Mouse (Mus musculus) forebrain, embryonic 15.5 days (tissue): Measurements from ENCODE around the gene Rnf34. TPM values are rescaled to one million over a fixed set of nuclear protein-coding genes. Genes with fewer than 3 reads are reported as not detected.

Experiments used
- ATAC-seq: fragments of 200-750 bp; cut with Nextera tagmentation; replicated peaks from 2 replicates; pipeline ENCODE4 v1.8.0; 2017; ENCODE audit warnings: mild to moderate bottlenecking, moderate TSS enrichment, moderate library complexity
- H3K27ac ChIP-seq: fragments of 300-500 bp; sonication (generic); replicated peaks from 2 replicates; pipeline ENCODE4 v1.5.1; 2015; ENCODE audit warnings: mild to moderate bottlenecking, inconsistent platforms
- H3K27me3 ChIP-seq: fragments of 300-500 bp; sonication (generic); 2 replicates; pipeline ENCODE4 v1.6.1; 2015; ENCODE audit warnings: inconsistent platforms
- H3K36me3 ChIP-seq: fragments of 300-500 bp; sonication (generic); 2 replicates; pipeline ENCODE4 v1.6.1; 2015; ENCODE audit warnings: mild to moderate bottlenecking, inconsistent platforms
- H3K4me1 ChIP-seq: fragments of 300-500 bp; sonication (generic); 2 replicates; pipeline ENCODE4 v1.6.1; 2015; ENCODE audit warnings: inconsistent platforms
- H3K4me2 ChIP-seq: fragments of 300-500 bp; sonication (generic); replicated peaks from 2 replicates; pipeline ENCODE4 v1.6.1; 2015; ENCODE audit warnings: mild to moderate bottlenecking, inconsistent platforms
- H3K4me3 ChIP-seq: fragments of 300-500 bp; sonication (generic); 2 replicates; pipeline ENCODE4 v1.5.1; 2015; ENCODE audit warnings: mild to moderate bottlenecking, inconsistent platforms
- H3K9ac ChIP-seq: fragments of 300-500 bp; sonication (generic); replicated peaks from 2 replicates; pipeline ENCODE4 v1.6.1; 2015; ENCODE audit warnings: mild to moderate bottlenecking, inconsistent platforms
- H3K9me3 ChIP-seq: fragments of 300-500 bp; sonication (generic); 2 replicates; pipeline ENCODE4 v1.6.1; 2016; ENCODE audit warnings: inconsistent platforms
- WGBS: fragments of 180-500 bp; shearing (Covaris S2); methylation state at CpG from one replicate; pipeline ENCODE4 v1.1.7; 2015; ENCODE audit warnings: mixed read lengths; 5-methylcytosine and 5-hydroxymethylcytosine counted together
- polyA plus RNA-seq: library from polyadenylated mRNA; unstranded; fragments of >200 nt; fragmentation: Nextera tagmentation; extraction: Ambion mirVana; gene quantifications from 2 replicates; pipeline ENCODE4 v1.2.1, GENCODE M21; 2015

Gene Rnf34
- polyA plus RNA-seq, 1 experiment from 2014 or later = 52.9 TPM

- Histone ChIP-seq H3K36me3 (no peaks in the 10 kb centered on the region), H3K9me3 (no peaks in the 10 kb centered on the region), H3K4me2 (no peak overlapping the region), H3K27me3 (no peaks in the 10 kb centered on the region), H3K27ac (no peak overlapping the region), H3K4me1 (peaks cover 26% of the 10 kb centered on the region), H3K4me3 (no peak overlapping the region), H3K9ac (no peak overlapping the region)
- no peak for ATAC-seq
- WGBS = 96% methylated on average over 6 of the region's 6 CpGs
These were observed 43.4 kb downstream of the Rnf34 start for GRCm38 (mm10) chr5:122893270-122893669.

- ATAC-seq = no peak
- H3K27ac ChIP-seq = no peak overlapping the region
- H3K4me2 ChIP-seq = no peak overlapping the region
- peaks cover 32% of the 10 kb centered on the region for H3K4me1 ChIP-seq
- no peak overlapping the region for H3K4me3 ChIP-seq
- no peaks in the 10 kb centered on the region for H3K9me3 ChIP-seq
- H3K27me3 ChIP-seq = no peaks in the 10 kb centered on the region
- H3K9ac ChIP-seq = no peak overlapping the region
- no peaks in the 10 kb centered on the region for H3K36me3 ChIP-seq
- WGBS = 95% methylated on average over 5 of the region's 5 CpGs
These were observed 44.3 kb downstream of the Rnf34 start for GRCm38 (mm10) chr5:122894007-122894637.

- Histone ChIP-seq H3K4me1 (peaks cover 32% of the 10 kb centered on the region), H3K27me3 (no peaks in the 10 kb centered on the region), H3K27ac (no peak overlapping the region), H3K9me3 (no peaks in the 10 kb centered on the region), H3K9ac (no peak overlapping the region), H3K4me2 (no peak overlapping the region), H3K4me3 (no peak overlapping the region), H3K36me3 (no peaks in the 10 kb centered on the region)
- no peak for ATAC-seq
- 76% methylated on average over 4 of the region's 4 CpGs for WGBS
These were observed 45.0 kb downstream of the Rnf34 start for GRCm38 (mm10) chr5:122894821-122895220.

- Histone ChIP-seq H3K36me3 (no peaks in the 10 kb centered on the region), H3K4me1 (peaks cover 40% of the 10 kb centered on the region)
- no peak for ATAC-seq
These were observed 48.3 kb downstream of the Rnf34 start for GRCm38 (mm10) chr5:122898153-122898552.

GRCm38 (mm10) chr5:122898963-122899776, 49.3 kb downstream of the Rnf34 start:
- peak overlapping the region; percentile 92 for H3K27ac ChIP-seq
- H3K9ac ChIP-seq = peak overlapping the region; percentile 88
- WGBS = 2% methylated on average over 45 of the region's 45 CpGs
- peak overlapping the region; percentile 89 for H3K4me3 ChIP-seq
- no peaks in the 10 kb centered on the region for H3K9me3 ChIP-seq
- peak overlapping the region; percentile 76 for H3K4me2 ChIP-seq
- H3K27me3 ChIP-seq = no peaks in the 10 kb centered on the region
- peaks cover 38% of the 10 kb centered on the region for H3K4me1 ChIP-seq
- ATAC-seq = peak; percentile 3; the same call in 1 of the 2 replicates
- no peaks in the 10 kb centered on the region for H3K36me3 ChIP-seq

More at GRCm38 (mm10) chr5:122898153-122898552, 48.3 kb downstream of the Rnf34 start:
- Histone ChIP-seq H3K4me3 (peak overlapping the region; percentile 89), H3K4me2 (peak overlapping the region; percentile 76), H3K27me3 (no peaks in the 10 kb centered on the region), H3K9me3 (no peaks in the 10 kb centered on the region), H3K27ac (no peak overlapping the region), H3K9ac (no peak overlapping the region)
- 83% methylated on average over 6 of the region's 6 CpGs for WGBS

- H3K4me3 ChIP-seq = peak overlapping the region; percentile 89
- H3K9ac ChIP-seq = peak overlapping the region; percentile 88
- peak; percentile 97 for ATAC-seq
- H3K36me3 ChIP-seq = no peaks in the 10 kb centered on the region
- no peaks in the 10 kb centered on the region for H3K9me3 ChIP-seq
- H3K4me1 ChIP-seq = peaks cover 36% of the 10 kb centered on the region
- no peaks in the 10 kb centered on the region for H3K27me3 ChIP-seq
- WGBS = 1% methylated on average over 112 of the region's 120 CpGs
- H3K4me2 ChIP-seq = peak overlapping the region; percentile 76
- peak overlapping the region; percentile 92 for H3K27ac ChIP-seq
These were observed 50.1 kb downstream of the Rnf34 start for GRCm38 (mm10) chr5:122899777-122900557.

- Histone ChIP-seq H3K9ac (peak overlapping the region; percentile 88), H3K4me1 (peaks cover 36% of the 10 kb centered on the region), H3K4me2 (peak overlapping the region; percentile 76), H3K36me3 (no peaks in the 10 kb centered on the region), H3K9me3 (no peaks in the 10 kb centered on the region), H3K4me3 (peak overlapping the region; percentile 89), H3K27ac (peak overlapping the region; percentile 92), H3K27me3 (no peaks in the 10 kb centered on the region)
- WGBS = 3% methylated on average over 33 of the region's 33 CpGs
- ATAC-seq = peak; percentile 12
These were observed 50.8 kb downstream of the Rnf34 start for GRCm38 (mm10) chr5:122900558-122901171.

GRCm38 (mm10) chr5:122901179-122901578, 51.3 kb downstream of the Rnf34 start:
- Histone ChIP-seq H3K4me3 (peak overlapping the region; percentile 89), H3K36me3 (no peaks in the 10 kb centered on the region), H3K4me2 (peak overlapping the region; percentile 76), H3K27me3 (no peaks in the 10 kb centered on the region), H3K4me1 (peaks cover 36% of the 10 kb centered on the region), H3K27ac (peak overlapping the region; percentile 92), H3K9me3 (no peaks in the 10 kb centered on the region), H3K9ac (peak overlapping the region; percentile 88)
- 61% methylated on average over 11 of the region's 11 CpGs for WGBS
- ATAC-seq = no peak

GRCm38 (mm10) chr5:122901666-122902065, 51.8 kb downstream of the Rnf34 start:
- peaks cover 33% of the 10 kb centered on the region for H3K4me1 ChIP-seq
- WGBS = 68% methylated on average over 3 of the region's 3 CpGs
- H3K27ac ChIP-seq = no peak overlapping the region

GRCm38 (mm10) chr5:122902228-122902627, 52.4 kb downstream of the Rnf34 start:
- Histone ChIP-seq H3K4me3 (no peak overlapping the region), H3K36me3 (no peaks in the 10 kb centered on the region), H3K4me2 (no peak overlapping the region), H3K4me1 (peaks cover 27% of the 10 kb centered on the region), H3K9ac (no peak overlapping the region), H3K27ac (no peak overlapping the region), H3K27me3 (no peaks in the 10 kb centered on the region), H3K9me3 (no peaks in the 10 kb centered on the region)
- 82% methylated on average over 6 of the region's 6 CpGs for whole genome bisulfite sequencing
- no peak for ATAC-seq

More at GRCm38 (mm10) chr5:122901666-122902065, 51.8 kb downstream of the Rnf34 start:
- no peaks in the 10 kb centered on the region for H3K36me3 ChIP-seq
- H3K27me3 ChIP-seq = no peaks in the 10 kb centered on the region
- ATAC-seq = no peak
- no peak overlapping the region for H3K9ac ChIP-seq
- H3K4me3 ChIP-seq = no peak overlapping the region
- H3K9me3 ChIP-seq = no peaks in the 10 kb centered on the region
- H3K4me2 ChIP-seq = no peak overlapping the region

- no peaks in the 10 kb centered on the region for H3K9me3 ChIP-seq
- 77% methylated on average over 5 of the region's 5 CpGs for WGBS
- H3K4me2 ChIP-seq = no peak overlapping the region
- H3K9ac ChIP-seq = no peak overlapping the region
- no peak overlapping the region for H3K4me3 ChIP-seq
- ATAC-seq = no peak
- H3K36me3 ChIP-seq = no peaks in the 10 kb centered on the region
- H3K27me3 ChIP-seq = no peaks in the 10 kb centered on the region
- H3K4me1 ChIP-seq = peaks cover 18% of the 10 kb centered on the region
- H3K27ac ChIP-seq = no peak overlapping the region
These were observed 53.3 kb downstream of the Rnf34 start for GRCm38 (mm10) chr5:122903165-122903564.
